Mouse (Mus musculus) 416B (cell line): ENCODE data around the gene Lhx3.
A peak's percentile ranks its signal among the peaks of the same experiment; 100 is the strongest.

Experiments
- DNase-seq: peaks from one replicate; pipeline ENCODE4 v3.0.0; 2011; ENCODE audit warnings: low read depth

Lhx3 gene

DNA sequence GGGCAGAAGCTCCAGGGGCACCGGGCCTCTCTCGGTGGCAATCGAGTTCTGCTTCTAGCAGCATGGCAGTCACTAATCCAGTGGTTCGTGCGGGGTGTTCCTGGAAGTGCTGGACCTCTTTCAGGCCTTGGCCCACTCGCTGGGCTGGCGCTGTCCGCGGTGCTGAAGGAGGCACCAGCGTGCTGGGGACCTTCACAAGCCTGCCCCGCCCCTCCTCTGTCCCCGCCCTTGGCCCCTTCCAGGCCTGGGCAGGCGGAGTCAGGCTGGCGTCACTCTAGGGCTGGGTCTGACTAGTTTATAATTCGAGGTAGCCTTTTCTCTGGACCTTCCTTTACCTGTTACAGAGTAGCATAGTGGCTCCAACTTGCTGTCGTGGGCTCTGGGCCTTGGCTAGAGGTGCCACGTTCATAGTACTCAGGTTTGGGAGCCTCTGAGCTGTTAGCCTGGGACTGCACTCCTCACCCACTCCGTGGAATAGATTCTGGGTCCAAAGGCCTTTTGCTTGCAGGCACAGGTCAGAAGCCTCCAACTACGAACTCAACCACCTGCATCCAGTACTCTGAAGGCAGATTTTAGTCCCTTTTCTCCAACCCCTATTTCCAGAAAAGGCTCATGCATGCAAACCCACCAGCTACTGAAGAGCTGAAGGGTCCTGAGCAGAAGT lies at the start of gene Lhx3:
Gene Lhx3, minus strand, starts transcription at position 164 of the 664 bp plus-strand sequence.
- DNase-seq: peak; percentile 57

DNA sequence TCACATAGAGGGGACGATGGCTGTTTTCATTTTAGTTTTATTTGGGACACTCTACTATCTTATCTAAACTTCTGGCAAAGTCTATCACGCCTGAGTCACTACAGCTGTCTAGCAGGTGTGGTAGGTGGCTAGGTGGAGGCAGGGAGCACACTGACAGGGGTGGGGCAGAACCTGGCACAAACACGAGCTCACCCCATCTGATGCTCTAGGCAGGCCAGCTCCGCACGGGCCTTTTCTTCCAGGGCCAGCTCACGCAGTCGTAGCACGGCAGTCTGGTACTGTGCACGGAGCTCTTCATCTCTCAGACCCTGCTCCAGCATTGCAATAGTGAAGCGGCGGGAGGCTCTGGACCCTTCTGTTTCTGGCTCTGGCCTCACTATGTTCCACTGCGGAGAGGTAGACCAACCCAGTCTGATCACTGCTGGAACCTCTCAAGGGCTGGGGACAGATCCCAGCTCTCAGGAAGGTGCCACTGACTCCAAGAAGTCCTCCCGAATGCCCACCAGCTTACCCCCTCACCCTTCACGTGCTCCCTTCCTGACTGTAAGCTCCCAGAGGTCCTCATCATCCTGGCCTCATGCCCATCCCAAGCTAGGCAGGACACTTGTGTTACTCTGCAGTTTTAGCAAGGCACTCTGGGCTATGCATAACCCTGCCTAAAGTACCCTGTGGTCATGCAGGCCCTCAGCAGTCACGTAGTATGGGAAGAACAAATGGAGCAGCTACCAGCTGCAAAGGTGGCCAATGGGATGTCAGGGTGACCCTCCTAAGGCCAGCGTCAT lies 49.4 kb upstream of the Lhx3 start:
- DNase-seq: no peak

DNA sequence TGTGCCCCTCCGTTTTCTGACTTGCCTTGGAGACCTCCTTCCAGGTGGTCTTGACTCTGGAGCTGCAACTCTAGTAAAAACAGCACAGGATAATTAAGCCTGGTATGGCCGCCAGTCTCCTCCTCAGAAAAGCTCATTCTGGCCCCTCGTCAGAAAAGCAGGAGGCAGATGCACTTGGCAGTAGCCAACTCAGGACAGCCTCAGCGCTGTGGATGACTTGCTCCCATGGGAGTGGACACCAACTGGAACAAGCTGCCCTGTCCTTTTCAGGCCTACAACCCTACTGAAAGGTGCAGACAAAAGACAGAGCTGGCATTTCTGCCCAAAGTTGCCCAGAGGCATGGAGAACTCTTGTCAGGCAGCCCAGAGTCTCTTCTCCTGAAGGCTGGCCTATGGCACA lies 46.7 kb upstream of the Lhx3 start:
- no peak for DNase-seq

- DNase-seq: peak; percentile 16
Measured at GRCm38 (mm10) chr2:26252514-26253206, 44.6 kb upstream of the Lhx3 start.

GRCm38 (mm10) chr2:26247531-26247930 lies 39.4 kb upstream of the Lhx3 start:
- no peak for DNase-seq

DNA sequence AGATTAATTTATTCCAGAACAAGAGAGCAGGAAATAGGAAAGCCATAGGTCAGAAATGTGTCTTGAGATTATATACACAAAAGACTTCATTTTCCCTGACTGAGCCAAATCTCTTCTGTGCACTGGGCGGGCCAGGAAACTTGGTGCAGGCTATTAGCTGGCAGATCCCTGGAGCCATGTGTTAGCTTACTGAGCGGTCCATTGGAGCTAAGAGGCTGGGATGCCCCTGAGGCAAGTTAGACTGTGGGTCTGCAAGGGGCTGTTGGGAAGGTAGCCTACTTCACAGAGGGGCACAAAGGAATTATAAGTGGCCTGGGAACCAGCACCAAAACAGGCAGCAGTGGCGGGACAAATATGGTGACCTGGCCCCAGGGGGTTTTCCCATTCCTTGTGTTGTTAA lies 32.8 kb upstream of the Lhx3 start:
- DNase-seq: no peak

- DNase-seq: no peak
Measured at GRCm38 (mm10) chr2:26240330-26240729, 32.2 kb upstream of the Lhx3 start.

DNA sequence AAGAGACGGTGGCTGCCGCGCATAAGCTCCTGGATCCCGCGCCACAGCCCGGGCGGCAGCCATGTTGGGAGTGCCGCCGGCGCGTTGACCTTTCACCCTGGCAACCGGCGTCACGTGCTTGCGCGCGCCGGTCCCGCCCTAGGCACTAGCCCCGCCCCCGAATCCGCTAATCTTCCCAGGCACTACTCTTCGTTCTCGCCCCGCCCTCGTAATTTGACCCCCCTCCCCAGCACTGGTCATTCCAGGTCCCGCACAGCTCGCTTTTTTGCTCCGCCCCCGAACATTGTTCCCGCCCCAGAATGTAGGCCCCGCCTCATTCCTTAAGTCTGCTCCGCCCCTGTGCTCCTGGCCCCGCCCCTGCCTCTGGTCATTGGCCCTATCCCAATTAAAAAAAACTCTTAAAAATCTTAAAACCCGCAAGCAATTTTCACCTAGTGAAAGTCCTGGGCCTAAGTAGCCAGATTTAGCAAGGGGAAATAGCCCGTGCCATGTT lies 29.2 kb upstream of the Lhx3 start, which contains the start of gene Qsox2:
Gene Qsox2, minus strand, starts transcription at position 236 of the 493 bp plus-strand sequence.
- peak; percentile 97 for DNase-seq

DNA sequence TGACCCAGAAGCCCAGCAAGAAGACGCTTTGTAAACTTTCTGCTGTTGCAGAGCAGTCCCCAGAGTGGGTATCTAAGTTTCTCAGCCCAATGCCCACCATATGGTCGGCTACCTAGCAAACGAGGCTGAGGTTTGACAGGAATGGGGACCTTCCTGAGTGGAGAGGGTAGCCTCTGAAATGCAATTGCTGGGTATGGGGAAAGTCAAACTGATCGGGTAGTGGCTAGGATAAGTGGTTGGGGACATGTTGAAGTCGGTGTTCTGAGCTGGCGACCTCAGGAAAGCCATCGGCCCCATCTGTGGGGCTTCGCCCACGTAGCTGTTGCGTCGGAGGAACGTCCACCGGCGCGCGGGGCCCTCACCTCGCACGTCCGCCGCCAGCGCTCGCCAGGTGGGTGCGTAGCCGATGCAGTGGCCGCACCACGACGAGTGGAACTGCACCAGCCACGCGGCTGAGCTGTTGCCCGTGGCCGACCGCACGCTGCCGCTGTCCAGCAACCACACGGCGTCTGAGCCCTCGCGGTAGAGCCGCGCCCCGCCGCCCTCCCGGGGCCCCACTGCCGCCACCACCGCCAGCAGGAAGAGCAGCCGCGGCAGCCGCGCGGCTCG lies 28.7 kb upstream of the Lhx3 start:
- DNase-seq: no peak

- DNase-seq: no peak
Measured at GRCm38 (mm10) chr2:26234771-26235170, 26.7 kb upstream of the Lhx3 start.

DNA sequence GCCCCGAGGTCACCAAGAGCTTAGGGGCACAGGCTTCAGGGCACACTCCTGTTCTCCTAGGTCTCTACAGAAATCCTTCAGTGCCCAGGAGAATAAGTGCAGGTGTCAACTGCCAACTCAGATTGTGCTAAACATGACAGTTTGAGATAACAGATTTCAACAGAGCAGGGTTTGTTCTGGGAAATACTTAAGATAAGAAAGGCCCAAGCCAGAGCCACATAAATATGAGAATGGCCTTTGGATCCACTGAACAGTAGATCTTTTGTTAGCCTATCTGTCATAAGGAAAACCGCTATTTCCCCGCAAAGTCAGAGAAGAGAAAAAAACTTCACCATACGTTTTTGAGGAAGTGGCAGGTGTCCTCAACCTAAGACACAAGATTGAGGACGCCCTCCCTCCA lies 26.2 kb upstream of the Lhx3 start:
- DNase-seq: peak; percentile 16

GRCm38 (mm10) chr2:26231366-26231765 lies 23.3 kb upstream of the Lhx3 start:
- DNase-seq: peak; percentile 12

DNA sequence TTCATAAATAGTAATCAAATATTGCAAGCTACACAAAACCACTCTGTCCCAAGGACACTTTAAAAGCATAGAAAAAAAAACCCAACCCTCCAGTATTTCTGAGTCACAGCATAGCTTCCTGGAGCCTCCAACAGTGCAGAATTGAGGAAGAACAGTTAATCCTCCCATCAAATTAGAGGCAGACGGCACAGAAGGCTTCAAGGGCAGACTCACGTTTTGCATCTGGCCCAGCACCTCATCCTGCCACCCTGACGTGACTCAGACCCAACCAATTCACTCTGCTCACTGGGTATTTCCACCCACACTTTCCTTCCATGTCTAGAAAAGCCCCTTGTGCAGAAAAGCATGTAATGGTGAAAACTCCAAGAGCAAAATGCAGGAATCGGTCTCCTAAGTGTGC lies 22.2 kb upstream of the Lhx3 start:
- peak; percentile 84 for DNase-seq

GRCm38 (mm10) chr2:26227788-26228187 lies 19.7 kb upstream of the Lhx3 start:
- DNase-seq: peak; percentile 82

DNA sequence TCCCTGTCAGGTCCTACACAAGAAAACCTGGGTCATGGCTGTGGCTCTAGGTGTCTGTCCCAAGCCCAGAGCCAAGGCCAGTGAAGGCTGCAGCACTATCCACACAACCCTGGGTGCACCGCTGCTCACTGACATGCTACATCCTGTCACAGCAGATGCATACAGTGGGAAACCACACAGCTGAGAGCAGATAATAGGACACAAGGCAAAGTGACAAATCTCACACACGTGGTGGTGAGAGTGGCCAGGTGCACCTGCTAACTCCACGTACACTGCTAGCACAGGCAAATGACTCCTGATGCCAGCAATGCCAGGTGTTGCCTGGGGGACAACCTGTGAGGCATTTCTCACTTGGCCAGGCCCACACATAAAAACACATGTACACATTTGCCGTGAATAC lies 17.2 kb upstream of the Lhx3 start:
- DNase-seq: no peak

- no peak for DNase-seq
Measured at GRCm38 (mm10) chr2:26223961-26224360, 15.9 kb upstream of the Lhx3 start.

- no peak for DNase-seq
Measured at GRCm38 (mm10) chr2:26214526-26214925, 6.4 kb upstream of the Lhx3 start.

- no peak for DNase-seq
Measured at GRCm38 (mm10) chr2:26209566-26209965, 1.5 kb upstream of the Lhx3 start.

- no peak for DNase-seq
Measured at GRCm38 (mm10) chr2:26207559-26207958, 530 bp downstream of the Lhx3 start.

GRCm38 (mm10) chr2:26205761-26206160 lies 2.3 kb downstream of the Lhx3 start:
- DNase-seq: no peak

DNA sequence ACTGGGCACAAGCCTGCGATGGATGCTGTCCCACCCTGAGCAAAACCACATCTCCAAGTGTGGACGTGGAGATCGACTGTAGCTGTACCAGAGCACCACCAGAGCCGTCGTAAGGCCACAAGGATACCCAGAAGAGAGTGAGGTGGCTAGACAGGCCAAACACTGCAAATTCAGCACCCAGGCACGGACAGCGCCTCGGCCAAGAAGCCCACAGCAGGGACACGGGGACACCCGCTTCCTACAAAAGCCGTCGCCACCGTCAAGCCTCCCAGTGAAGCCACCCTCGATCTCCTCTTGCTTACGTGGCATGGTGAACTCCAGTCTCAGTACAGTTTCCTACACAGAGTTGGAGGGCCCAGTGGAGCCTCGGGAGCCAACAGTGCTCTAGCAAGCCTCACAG lies 3.0 kb downstream of the Lhx3 start:
- peak; percentile 28 for DNase-seq

DNA sequence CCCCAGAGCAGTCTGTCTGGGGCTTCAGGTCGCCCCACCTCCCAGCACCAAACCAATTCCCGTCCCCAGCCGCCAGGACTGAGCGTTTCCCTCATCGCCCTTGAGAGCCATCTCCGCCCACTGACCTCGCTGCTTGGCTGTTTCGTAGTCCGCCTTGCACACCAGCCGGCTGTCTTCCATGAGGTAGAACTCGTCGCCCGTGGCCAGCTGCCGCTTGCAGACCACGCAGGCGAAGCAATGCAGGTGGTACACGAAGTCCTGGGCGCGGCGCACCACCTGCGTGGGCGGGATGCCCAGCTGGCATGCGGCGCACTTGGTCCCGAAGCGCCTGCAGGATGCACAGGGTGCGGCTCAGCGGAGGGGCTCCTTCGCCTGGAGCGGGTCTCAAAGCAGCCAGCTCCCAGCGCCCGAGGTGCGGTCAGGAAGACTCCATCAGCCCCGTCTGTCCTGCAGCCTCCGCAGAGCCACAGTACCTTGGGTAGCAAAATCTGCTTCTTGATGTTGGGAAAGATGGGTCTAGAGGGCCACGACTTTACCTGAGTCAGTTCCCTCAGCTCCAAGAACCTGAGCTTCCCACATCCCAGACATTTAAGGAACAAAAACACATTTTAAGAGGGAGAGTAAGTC lies 5.1 kb downstream of the Lhx3 start:
- no peak for DNase-seq
